Comparison of ENCODE assay signal across 8 mouse cellular contexts in genomic region chr5:113830292-113830643, GRCm38 (mm10). TPM values are rescaled to one million over a fixed set of nuclear protein-coding genes. Genes with fewer than 3 reads are reported as not detected.
DNase-seq lines count a peak whose midpoint lies in the region; ATAC-seq and TF ChIP-seq lines count a peak whose summit lies in the region.

No protein-coding gene starts in this region.

- H3K9ac ChIP-seq in ES-E14 (ENCODE audit: insufficient read depth, low read depth, low read length, poor library complexity, severe bottlenecking), result peak overlapping the region; percentile 59
- H3K9ac ChIP-seq in forebrain, embryonic 13.5 days, result no peak overlapping the region

- intact Hi-C loops in left cerebral cortex, postnatal 36 days (cut with DNase I), result no loop called here

- DNase-seq in CD4-positive, CD25-positive, alpha-beta regulatory T cell, adult 2 months (ENCODE audit: low read depth, low spot score), result peak; percentile 91
- no peak for DNase-seq in ES-E14 (ENCODE audit: low read depth, low spot score)
- DNase-seq in heart, postnatal 4 days, result peak; percentile 36
- DNase-seq in cerebellum, adult 11 months, result no peak
- no peak for DNase-seq in limb, embryonic 10.5 days (ENCODE audit: low spot score)
- no peak for DNase-seq in left cerebral cortex, postnatal 36 days (ENCODE audit: low spot score in 2 of 2)

- H3K36me3 ChIP-seq in ES-E14 (ENCODE audit: control insufficient read depth, insufficient read depth, low read length, poor library complexity, severe bottlenecking), result no peaks in the 10 kb centered on the region
- no peaks in the 10 kb centered on the region for H3K36me3 ChIP-seq in forebrain, embryonic 13.5 days (ENCODE audit: poor library complexity, severe bottlenecking)
- no peaks in the 10 kb centered on the region for H3K36me3 ChIP-seq in limb, embryonic 10.5 days

- H3K9me3 ChIP-seq in ES-E14 (ENCODE audit: control insufficient read depth, insufficient read depth, low read depth, low read length), result no peaks in the 10 kb centered on the region
- H3K9me3 ChIP-seq in forebrain, embryonic 13.5 days (replicated peaks), result no peaks in the 10 kb centered on the region
- H3K9me3 ChIP-seq in limb, embryonic 10.5 days (replicated peaks), result no peaks in the 10 kb centered on the region

- H3K4me3 ChIP-seq in ES-E14 (ENCODE audit: insufficient read depth in 1 of 2, low read depth in 1 of 2, low read length in 2 of 2, poor library complexity in 1 of 2, severe bottlenecking in 1 of 2), result peak overlapping the region; percentile 40 to 44; a peak in 2 of 4 replicates
- no peak overlapping the region for H3K4me3 ChIP-seq in forebrain, embryonic 13.5 days
- no peak overlapping the region for H3K4me3 ChIP-seq in limb, embryonic 10.5 days

- no peaks in the 10 kb centered on the region for H3K27me3 ChIP-seq in forebrain, embryonic 13.5 days
- H3K27me3 ChIP-seq in limb, embryonic 10.5 days (ENCODE audit: low read depth, poor library complexity, severe bottlenecking), result no peaks in the 10 kb centered on the region

- H3K27ac ChIP-seq in ES-E14 (ENCODE audit: insufficient read depth, low read depth, low read length, poor library complexity, severe bottlenecking), result peak overlapping the region; percentile 3; the same call in 1 of the 2 replicates
- H3K27ac ChIP-seq in forebrain, embryonic 13.5 days, result no peak overlapping the region
- H3K27ac ChIP-seq in limb, embryonic 10.5 days, result no peak overlapping the region

- 76% methylated on average over 10 of the region's 10 CpGs for WGBS in forebrain, embryonic 13.5 days
- WGBS in limb, embryonic 10.5 days, result 69% methylated on average over 10 of the region's 10 CpGs

- in situ Hi-C loops in ES-E14 (cut with MboI; ENCODE audit: low sequenced_read_pairs in 2 of 2, unreplicated experiment in 2 of 2), result no loop called here

- peak; percentile 84 for ATAC-seq in monocyte, adult 5-6 weeks (replicated peaks; ENCODE audit: insufficient number of reproducible peaks, low FRiP score, low TSS enrichment, poor library complexity, severe bottlenecking)
- no peak for ATAC-seq in forebrain, embryonic 13.5 days

- H3K4me2 ChIP-seq in forebrain, embryonic 13.5 days, result no peak overlapping the region

- peaks cover 3 to 15% of the 10 kb centered on the region in 2 experiments; a peak in 1 of 4 replicates for H3K4me1 ChIP-seq in ES-E14 (ENCODE audit: control insufficient read depth in 2 of 2, insufficient read depth in 2 of 2, low read length in 2 of 2, poor library complexity in 1 of 2)
- peaks cover 8% of the 10 kb centered on the region; the same call in 1 of the 2 replicates for H3K4me1 ChIP-seq in forebrain, embryonic 13.5 days
- H3K4me1 ChIP-seq in limb, embryonic 10.5 days, result peaks cover 17% of the 10 kb centered on the region

TF ChIP-seq in ES-E14, 5 proteins besides CTCF, POLR2A, EP300 and RAD21:
- TF ChIP-seq HCFC1 (IDR thresholded peaks at IDR 0.05; ENCODE audit: borderline replicate concordance, insufficient read depth, low read length), result no peak
- no peak for TF ChIP-seq ZC3H11A (IDR thresholded peaks at IDR 0.05; ENCODE audit: borderline replicate concordance, low read depth, low read length)
- no peak for TF ChIP-seq CHD2 (IDR thresholded peaks at IDR 0.05; ENCODE audit: low read depth, low read length)
- TF ChIP-seq ZNF384 (IDR thresholded peaks at IDR 0.05; ENCODE audit: low read depth, low read length), result no peak
- TF ChIP-seq MAFK (IDR thresholded peaks at IDR 0.05; ENCODE audit: insufficient read depth, low read depth, low read length), result no peak
TF ChIP-seq in ES-E14: peak in this region for 0.

RNA-seq across cellular contexts. Expression of gene Selplg, which starts 2.2 kb away (rescaled TPM):
- 0.31 and 1.3 TPM in 2 replicates for total RNA-seq in ES-E14 (2012; rRNA removed)
- total RNA-seq in heart, postnatal 4 days (2021), result 1 to 10 TPM; 1.3 to 2.1 TPM
- 212 to 415 TPM (median 221 TPM) in 3 replicates for total RNA-seq in monocyte, adult 5-6 weeks (2017)
- 0.40 and 0.62 TPM in 2 replicates for polyA plus RNA-seq in forebrain, embryonic 13.5 days (2015; fragmentation: Nextera tagmentation; extraction: Ambion mirVana)
- 0.60 and 0.80 TPM in 2 replicates for polyA plus RNA-seq in limb, embryonic 10.5 days (2016; fragmentation: Nextera tagmentation; extraction: Ambion mirVana)
- 10 to 100 TPM; 29.3 to 32.2 TPM for total RNA-seq in left cerebral cortex, postnatal 36 days (2021)

RNA-seq across cellular contexts. Expression of gene Tmem119, which starts 30.0 kb away (rescaled TPM):
- 3.3 and 7.1 TPM in 2 replicates for total RNA-seq in ES-E14 (2012; rRNA removed)
- 10 to 100 TPM; 11.7 to 13.7 TPM for total RNA-seq in heart, postnatal 4 days (2021)
- total RNA-seq in monocyte, adult 5-6 weeks (2017), result not detected in 3 replicates
- 3.4 and 4.4 TPM in 2 replicates for polyA plus RNA-seq in forebrain, embryonic 13.5 days (2015; fragmentation: Nextera tagmentation; extraction: Ambion mirVana)
- polyA plus RNA-seq in limb, embryonic 10.5 days (2016; fragmentation: Nextera tagmentation; extraction: Ambion mirVana), result 159 and 218 TPM in 2 replicates
- total RNA-seq in left cerebral cortex, postnatal 36 days (2021), result 10 to 100 TPM; 22.1 to 25.2 TPM

RNA-seq across cellular contexts. Expression of gene Iscu, which starts 57.7 kb away (rescaled TPM):
- 78.4 and 80.1 TPM in 2 replicates for total RNA-seq in ES-E14 (2012; rRNA removed)
- total RNA-seq in heart, postnatal 4 days (2021), result 100 to 1,000 TPM; 102 to 104 TPM
- 110 to 223 TPM (median 180 TPM) in 3 replicates for total RNA-seq in monocyte, adult 5-6 weeks (2017)
- 97.3 and 104 TPM in 2 replicates for polyA plus RNA-seq in forebrain, embryonic 13.5 days (2015; fragmentation: Nextera tagmentation; extraction: Ambion mirVana)
- 106 and 112 TPM in 2 replicates for polyA plus RNA-seq in limb, embryonic 10.5 days (2016; fragmentation: Nextera tagmentation; extraction: Ambion mirVana)
- 100 to 1,000 TPM; 121 to 134 TPM for total RNA-seq in left cerebral cortex, postnatal 36 days (2021)

RNA-seq across cellular contexts. Expression of gene Sart3, which starts 58.0 kb away (rescaled TPM):
- 78.0 and 100 TPM in 2 replicates for total RNA-seq in ES-E14 (2012; rRNA removed)
- total RNA-seq in heart, postnatal 4 days (2021), result 10 to 100 TPM; 30.4 to 30.7 TPM
- total RNA-seq in monocyte, adult 5-6 weeks (2017), result 34.4 to 48.1 TPM (median 42.3 TPM) in 3 replicates
- 57.2 and 59.9 TPM in 2 replicates for polyA plus RNA-seq in forebrain, embryonic 13.5 days (2015; fragmentation: Nextera tagmentation; extraction: Ambion mirVana)
- polyA plus RNA-seq in limb, embryonic 10.5 days (2016; fragmentation: Nextera tagmentation; extraction: Ambion mirVana), result 90.9 and 100 TPM in 2 replicates
- total RNA-seq in left cerebral cortex, postnatal 36 days (2021), result 10 to 100 TPM; 34.3 to 45.9 TPM

Comparison
In these comparisons a context has a peak if more than half of its experiments do, and no peak if none do; other contexts are left out.
1. DNase-seq: peak in CD4-positive, CD25-positive, alpha-beta regulatory T cell, adult 2 months (single experiment) and heart, postnatal 4 days (single experiment); none in ES-E14 (single experiment), cerebellum, adult 11 months (single experiment), limb, embryonic 10.5 days (single experiment) and left cerebral cortex, postnatal 36 days (0 of 2).
2. H3K4me3 ChIP-seq: peak in ES-E14 (2 of 2); none in forebrain, embryonic 13.5 days (single experiment) and limb, embryonic 10.5 days (single experiment).
3. RNA of gene Selplg, which starts 2.2 kb away (total RNA-seq): 212 to 415 TPM in monocyte, adult 5-6 weeks and 29.3 to 32.2 TPM in left cerebral cortex, postnatal 36 days; 1.3 to 2.1 TPM in heart, postnatal 4 days and 0.31 to 1.3 TPM in ES-E14; every median in the first group is over 4 times any median in the second.